Mouse (Mus musculus): ENCODE measurements at regions not wholly inside any gene's neighbourhood (a gene's known extent, or its start where the extent isn't known, plus 50 kb on each side); places are given as distances from the start of the nearest gene placed in this dataset.

DNA sequence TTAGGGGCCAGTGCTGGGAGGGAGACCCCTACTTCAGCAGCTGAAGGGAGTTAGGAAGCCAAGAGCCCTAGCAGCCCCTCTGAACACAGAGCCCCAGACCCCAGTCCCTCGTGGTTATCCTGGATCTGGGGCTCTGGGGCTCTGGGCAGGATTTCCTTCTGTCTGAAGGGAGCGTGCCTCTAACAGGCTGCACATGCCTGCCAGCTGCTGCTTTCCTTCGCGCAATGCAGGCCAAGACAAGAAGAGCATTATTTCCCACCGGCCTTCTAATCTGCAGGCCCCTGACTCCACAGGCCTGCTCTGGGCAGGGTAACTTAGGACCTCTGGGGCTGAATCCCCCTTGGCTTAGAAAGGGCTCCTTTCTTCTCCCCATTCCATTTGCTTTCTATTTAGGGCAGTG lies 181.1 kb upstream of the Six2 start:
- H3K36me3 ChIP-seq (ENCODE audit: control insufficient read depth, insufficient read depth, low read length): no peaks in the 10 kb centered on the region
- H3K27me3 ChIP-seq (ENCODE audit: control insufficient read depth, insufficient read depth, low read length): peaks cover under 1% of the 10 kb centered on the region; the same call in 1 of the 2 replicates
- TF ChIP-seq POLR2A (IDR thresholded peaks at IDR 0.05; ENCODE audit: extremely low read depth, insufficient read depth, low read length) (no peak), CTCF (IDR thresholded peaks at IDR 0.05; ENCODE audit: low read depth, low read length) (no peak)
- H3K27ac ChIP-seq (replicated peaks; ENCODE audit: insufficient read depth, low read depth, low read length): no peak overlapping the region
- no peak overlapping the region for H3K9ac ChIP-seq (ENCODE audit: low read depth, low read length)
- H3K79me2 ChIP-seq (ENCODE audit: control insufficient read depth, insufficient read depth, low read length): no peaks in the 10 kb centered on the region
- 78% methylated on average over 5 of the region's 5 CpGs for WGBS
- DNase-seq (ENCODE audit: extremely low read depth, low read depth, low spot score): no peak
- H3K4me1 ChIP-seq (ENCODE audit: control insufficient read depth, insufficient read depth, low read length): no peaks in the 10 kb centered on the region
- no peak overlapping the region for H3K4me3 ChIP-seq (ENCODE audit: insufficient read depth, low read depth, low read length)

DNA sequence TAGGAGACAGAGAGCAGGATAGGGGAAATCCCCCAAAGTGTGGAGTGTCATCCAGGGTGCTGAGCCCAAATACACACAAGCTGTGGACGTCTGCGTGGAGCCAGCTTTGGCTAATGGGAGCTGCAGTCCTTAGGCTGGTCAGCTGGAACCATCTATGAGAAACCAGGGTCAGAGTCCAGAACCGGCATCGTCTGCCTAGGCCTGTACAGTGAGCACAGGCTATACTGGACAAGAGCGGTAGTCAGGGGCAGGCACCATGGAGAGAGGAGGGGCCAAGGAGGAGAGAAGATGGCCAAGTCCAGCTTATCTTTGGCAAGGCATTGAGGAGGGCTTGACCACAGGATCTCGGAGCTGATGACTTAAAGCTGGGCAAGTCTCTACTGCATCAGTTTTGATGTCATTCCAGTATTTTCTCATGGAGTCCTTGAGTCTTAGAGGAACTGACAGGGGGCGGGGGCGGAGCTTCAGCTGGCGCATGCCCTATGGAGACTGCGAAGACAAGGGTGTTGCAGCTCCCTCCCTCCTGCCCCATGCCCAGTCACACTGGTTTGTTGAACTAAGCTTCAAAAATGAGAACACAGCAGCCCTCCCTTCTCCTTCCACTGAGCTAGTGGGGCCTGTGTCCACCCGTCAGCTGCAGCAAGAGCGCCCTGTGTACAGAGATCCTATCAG lies 180.0 kb upstream of the Six2 start:
- no peak for DNase-seq (ENCODE audit: extremely low read depth, low read depth, low spot score)
- Histone ChIP-seq H3K36me3 (ENCODE audit: control insufficient read depth, insufficient read depth, low read length) (no peaks in the 10 kb centered on the region), H3K27ac (replicated peaks; ENCODE audit: insufficient read depth, low read depth, low read length) (no peak overlapping the region), H3K4me3 (ENCODE audit: insufficient read depth, low read depth, low read length) (no peak overlapping the region), H3K79me2 (ENCODE audit: control insufficient read depth, insufficient read depth, low read length) (no peaks in the 10 kb centered on the region), H3K27me3 (ENCODE audit: control insufficient read depth, insufficient read depth, low read length) (no peaks in the 10 kb centered on the region), H3K9ac (ENCODE audit: low read depth, low read length) (no peak overlapping the region), H3K4me1 (ENCODE audit: control insufficient read depth, insufficient read depth, low read length) (no peaks in the 10 kb centered on the region)
- no peak for TF ChIP-seq CTCF (IDR thresholded peaks at IDR 0.05; ENCODE audit: low read depth, low read length)
- TF ChIP-seq POLR2A (IDR thresholded peaks at IDR 0.05; ENCODE audit: extremely low read depth, insufficient read depth, low read length): no peak
- WGBS: 76% methylated on average over 12 of the region's 12 CpGs

DNA sequence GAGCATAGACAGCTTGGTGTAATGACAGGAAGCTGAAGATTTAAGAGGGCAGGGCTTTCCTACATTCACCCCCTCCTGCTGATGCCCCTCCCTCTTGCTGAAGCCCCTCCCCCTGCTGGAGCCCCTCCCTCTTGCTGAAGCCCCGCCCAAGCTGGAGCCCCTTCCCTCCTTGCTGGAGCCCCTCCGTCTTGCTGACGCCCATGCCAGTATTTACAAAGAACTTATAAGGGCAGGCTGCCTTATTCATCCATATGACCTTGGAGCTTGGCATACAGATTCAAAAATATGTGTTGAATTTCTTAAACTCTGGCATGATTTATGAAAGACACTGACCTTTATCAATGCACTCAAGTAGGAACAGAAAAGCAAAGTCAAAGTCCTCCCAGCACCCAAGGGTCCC lies 178.5 kb upstream of the Six2 start:
- Histone ChIP-seq H3K36me3 (ENCODE audit: control insufficient read depth, insufficient read depth, low read length) (no peaks in the 10 kb centered on the region), H3K4me3 (ENCODE audit: insufficient read depth, low read depth, low read length) (no peak overlapping the region), H3K27ac (replicated peaks; ENCODE audit: insufficient read depth, low read depth, low read length) (no peak overlapping the region), H3K79me2 (ENCODE audit: control insufficient read depth, insufficient read depth, low read length) (no peaks in the 10 kb centered on the region), H3K9ac (ENCODE audit: low read depth, low read length) (no peak overlapping the region), H3K27me3 (ENCODE audit: control insufficient read depth, insufficient read depth, low read length) (no peaks in the 10 kb centered on the region), H3K4me1 (ENCODE audit: control insufficient read depth, insufficient read depth, low read length) (no peaks in the 10 kb centered on the region)
- WGBS: 77% methylated on average over 3 of the region's 3 CpGs
- TF ChIP-seq CTCF (IDR thresholded peaks at IDR 0.05; ENCODE audit: low read depth, low read length) (no peak), POLR2A (IDR thresholded peaks at IDR 0.05; ENCODE audit: extremely low read depth, insufficient read depth, low read length) (no peak)
- DNase-seq (ENCODE audit: extremely low read depth, low read depth, low spot score): no peak

DNA sequence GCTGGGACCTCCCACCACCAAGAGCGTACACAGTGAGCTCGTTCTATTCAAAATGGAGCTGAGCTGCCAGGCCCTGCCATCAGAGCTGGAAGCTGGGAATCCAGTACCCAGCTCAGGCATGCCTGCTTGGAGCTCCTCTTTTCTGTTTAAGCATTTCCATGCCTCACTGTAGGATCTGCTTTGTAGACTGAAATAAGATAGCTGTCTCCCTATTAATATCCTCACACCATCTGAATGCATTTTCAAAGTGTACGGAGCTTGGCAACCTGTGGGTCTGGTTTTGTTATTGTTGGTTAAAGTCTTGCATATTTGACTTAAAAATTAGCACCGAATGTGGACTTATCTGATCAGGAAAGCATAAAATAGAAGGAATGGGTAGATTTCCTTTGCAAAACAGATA lies 177.9 kb upstream of the Six2 start:
- WGBS: 88% methylated on average over 4 of the region's 4 CpGs
- no peak for TF ChIP-seq CTCF (IDR thresholded peaks at IDR 0.05; ENCODE audit: low read depth, low read length)
- TF ChIP-seq POLR2A (IDR thresholded peaks at IDR 0.05; ENCODE audit: extremely low read depth, insufficient read depth, low read length): no peak
- H3K79me2 ChIP-seq (ENCODE audit: control insufficient read depth, insufficient read depth, low read length): no peaks in the 10 kb centered on the region

DNA sequence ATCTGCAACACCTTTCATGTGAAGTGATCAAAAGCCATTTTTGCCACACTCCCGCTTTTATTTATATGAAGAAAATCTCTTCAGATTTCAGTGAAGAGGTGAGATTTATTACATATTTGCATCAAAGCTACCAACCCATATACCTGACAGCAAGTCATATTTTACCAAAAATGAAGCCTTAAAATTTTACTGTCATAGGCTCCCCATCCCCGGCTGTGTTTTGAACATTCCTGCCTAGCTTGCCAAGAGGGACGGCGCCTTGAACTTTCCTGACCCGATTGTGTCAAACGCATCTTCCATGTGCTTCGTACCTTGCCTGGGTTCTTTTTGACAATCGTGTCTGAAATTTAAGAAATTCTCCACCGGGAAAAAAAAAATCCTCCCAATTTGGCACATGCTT lies 173.3 kb upstream of the Six2 start:
- TF ChIP-seq CTCF (IDR thresholded peaks at IDR 0.05; ENCODE audit: low read depth, low read length) (no peak), POLR2A (IDR thresholded peaks at IDR 0.05; ENCODE audit: extremely low read depth, insufficient read depth, low read length) (no peak)
- Histone ChIP-seq H3K27ac (replicated peaks; ENCODE audit: insufficient read depth, low read depth, low read length) (no peak overlapping the region), H3K4me3 (ENCODE audit: insufficient read depth, low read depth, low read length) (no peak overlapping the region), H3K27me3 (ENCODE audit: control insufficient read depth, insufficient read depth, low read length) (no peaks in the 10 kb centered on the region; the same call in 1 of the 2 replicates), H3K4me1 (ENCODE audit: control insufficient read depth, insufficient read depth, low read length) (no peaks in the 10 kb centered on the region), H3K79me2 (ENCODE audit: control insufficient read depth, insufficient read depth, low read length) (no peaks in the 10 kb centered on the region), H3K9ac (ENCODE audit: low read depth, low read length) (no peak overlapping the region), H3K36me3 (ENCODE audit: control insufficient read depth, insufficient read depth, low read length) (no peaks in the 10 kb centered on the region)
- no peak for DNase-seq (ENCODE audit: extremely low read depth, low read depth, low spot score)
- 90% methylated on average over 9 of the region's 9 CpGs for WGBS

More for the DNA sequence above, 177.9 kb upstream of the Six2 start:
- Histone ChIP-seq H3K27ac (replicated peaks; ENCODE audit: insufficient read depth, low read depth, low read length) (no peak overlapping the region), H3K4me1 (ENCODE audit: control insufficient read depth, insufficient read depth, low read length) (no peaks in the 10 kb centered on the region), H3K36me3 (ENCODE audit: control insufficient read depth, insufficient read depth, low read length) (no peaks in the 10 kb centered on the region), H3K9ac (ENCODE audit: low read depth, low read length) (no peak overlapping the region), H3K27me3 (ENCODE audit: control insufficient read depth, insufficient read depth, low read length) (no peaks in the 10 kb centered on the region), H3K4me3 (ENCODE audit: insufficient read depth, low read depth, low read length) (no peak overlapping the region)
- no peak for DNase-seq (ENCODE audit: extremely low read depth, low read depth, low spot score)

DNA sequence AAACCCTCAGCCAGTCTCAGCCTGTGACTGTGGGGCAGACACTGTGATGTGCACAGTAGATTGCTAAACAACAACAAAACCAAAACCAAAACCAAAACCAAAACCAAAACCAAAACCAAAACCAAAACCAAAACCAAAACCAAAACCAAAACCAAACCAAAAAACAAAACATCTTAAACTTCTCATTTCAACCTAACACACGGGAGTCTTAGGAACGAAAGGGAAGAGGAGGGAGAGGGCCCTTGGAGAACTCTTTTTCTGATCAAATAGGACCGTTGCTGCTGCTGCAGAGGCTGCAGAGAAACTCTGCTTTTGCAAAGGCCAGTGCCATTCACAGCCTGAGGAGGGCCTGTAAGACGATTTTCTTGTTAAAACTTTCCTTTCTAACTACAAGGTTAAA lies 172.7 kb upstream of the Six2 start:
- DNase-seq (ENCODE audit: extremely low read depth, low read depth, low spot score): no peak
- no peaks in the 10 kb centered on the region for H3K36me3 ChIP-seq (ENCODE audit: control insufficient read depth, insufficient read depth, low read length)
- H3K79me2 ChIP-seq (ENCODE audit: control insufficient read depth, insufficient read depth, low read length): no peaks in the 10 kb centered on the region
- WGBS: 75% methylated on average over 4 of the region's 4 CpGs
- H3K27ac ChIP-seq (replicated peaks; ENCODE audit: insufficient read depth, low read depth, low read length): no peak overlapping the region
- H3K9ac ChIP-seq (ENCODE audit: low read depth, low read length): no peak overlapping the region
- no peaks in the 10 kb centered on the region for H3K4me1 ChIP-seq (ENCODE audit: control insufficient read depth, insufficient read depth, low read length)
- no peaks in the 10 kb centered on the region; the same call in 1 of the 2 replicates for H3K27me3 ChIP-seq (ENCODE audit: control insufficient read depth, insufficient read depth, low read length)
- H3K4me3 ChIP-seq (ENCODE audit: insufficient read depth, low read depth, low read length): no peak overlapping the region
- TF ChIP-seq CTCF (IDR thresholded peaks at IDR 0.05; ENCODE audit: low read depth, low read length): no peak
- no peak for TF ChIP-seq POLR2A (IDR thresholded peaks at IDR 0.05; ENCODE audit: extremely low read depth, insufficient read depth, low read length)

Measured in liver, adult 2 months (tissue).